Mouse (Mus musculus): ENCODE results near the gene Rpl9-ps6.
A peak's percentile ranks its signal among the peaks of the same experiment; 100 is the strongest.
"Not testable (repeated sequence)": the region's sequence is repeated elsewhere in the genome, so short reads cannot be mapped to it uniquely, and the experiment has no call there.

Gene Rpl9-ps6

DNA sequence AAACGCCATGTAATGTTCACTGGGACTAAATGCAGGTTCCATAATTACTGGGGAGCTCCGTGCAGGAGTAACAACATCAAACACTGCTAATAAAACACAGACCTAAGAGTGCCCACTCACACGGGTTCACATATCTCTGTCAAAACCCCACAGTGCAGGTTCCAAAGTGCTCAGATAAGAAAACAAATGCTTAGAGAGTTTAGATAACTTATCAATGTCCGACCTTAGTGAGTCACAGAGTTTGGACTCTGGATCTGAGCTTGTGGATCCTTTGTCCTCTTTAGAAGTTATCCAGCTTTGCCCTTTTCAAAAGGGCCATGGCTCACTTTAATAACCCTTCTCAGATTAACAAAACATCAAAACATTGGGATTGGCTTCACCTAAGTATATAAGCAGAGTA lies 15.1 kb upstream of the Rpl9-ps6 start:
- DNase-seq (ENCODE audit: low read depth, low spot score): no peak

DNA sequence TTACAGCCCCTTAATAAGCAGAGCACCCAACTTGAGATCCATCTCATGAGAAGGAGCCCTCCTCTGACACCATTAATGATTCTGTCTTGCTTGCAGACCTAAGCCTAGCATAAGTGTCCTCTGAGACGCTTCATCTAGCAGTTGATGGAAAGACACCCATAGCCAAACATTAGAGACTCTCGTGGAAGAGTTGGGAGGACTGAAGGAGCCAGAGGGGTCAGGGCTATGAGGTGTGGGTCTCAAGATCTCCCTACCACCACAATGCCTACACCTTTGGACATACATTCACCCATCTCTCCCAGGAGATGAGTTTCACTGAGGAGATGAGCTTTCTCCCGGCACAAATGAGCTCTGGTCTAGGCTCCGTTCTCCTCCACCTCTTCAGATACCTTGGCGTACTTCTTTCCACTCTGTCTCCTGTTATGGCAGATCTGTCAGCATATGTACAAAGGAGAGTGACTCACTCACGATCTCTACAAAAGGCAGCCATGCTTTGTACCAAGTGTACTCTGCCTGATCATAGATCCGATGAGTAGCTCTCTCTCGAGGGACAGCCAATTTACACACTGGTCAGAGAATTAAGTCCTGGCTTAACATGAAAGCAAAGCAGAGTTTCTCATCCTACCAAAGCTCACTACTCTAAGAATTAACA lies 14.5 kb upstream of the Rpl9-ps6 start:
- DNase-seq (ENCODE audit: low read depth, low spot score): no peak

DNA sequence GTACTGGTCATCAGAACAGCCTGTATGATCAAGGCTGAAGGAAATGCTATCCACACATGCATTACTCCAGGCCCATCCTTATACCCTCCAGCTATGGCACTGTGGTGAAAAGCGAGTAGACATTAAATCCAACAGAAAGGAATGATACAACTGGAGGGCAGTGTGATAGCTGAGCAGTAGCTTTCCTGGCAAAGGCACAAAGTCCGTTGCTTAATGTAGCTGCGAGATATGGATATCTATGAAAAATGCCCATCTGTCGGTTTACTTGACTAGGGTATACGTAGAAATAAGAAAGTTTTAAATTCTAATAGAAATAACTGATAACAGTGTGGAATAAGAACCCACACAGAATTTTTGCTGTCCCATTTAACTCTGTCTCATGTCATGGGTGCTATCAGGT lies 13.9 kb upstream of the Rpl9-ps6 start:
- no peak for DNase-seq (ENCODE audit: low read depth, low spot score)

DNA sequence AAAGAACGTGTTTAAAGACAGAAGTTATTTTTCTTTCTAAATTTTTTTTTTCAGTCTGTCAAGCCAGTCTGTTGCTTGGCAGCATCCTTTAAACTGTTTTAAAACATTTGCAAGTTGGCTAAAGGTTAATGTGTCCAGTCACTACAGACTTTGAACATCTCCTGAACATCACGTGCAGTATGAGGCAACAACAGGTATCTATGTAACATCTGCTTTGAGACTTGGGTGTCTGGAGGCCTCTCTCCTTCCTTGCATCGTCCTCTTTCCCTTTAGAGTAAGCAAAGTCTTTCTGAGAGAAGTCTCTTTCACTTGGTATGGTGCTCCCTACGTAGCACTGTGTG lies 10.3 kb upstream of the Rpl9-ps6 start:
- no peak for DNase-seq (ENCODE audit: low read depth, low spot score)

DNA sequence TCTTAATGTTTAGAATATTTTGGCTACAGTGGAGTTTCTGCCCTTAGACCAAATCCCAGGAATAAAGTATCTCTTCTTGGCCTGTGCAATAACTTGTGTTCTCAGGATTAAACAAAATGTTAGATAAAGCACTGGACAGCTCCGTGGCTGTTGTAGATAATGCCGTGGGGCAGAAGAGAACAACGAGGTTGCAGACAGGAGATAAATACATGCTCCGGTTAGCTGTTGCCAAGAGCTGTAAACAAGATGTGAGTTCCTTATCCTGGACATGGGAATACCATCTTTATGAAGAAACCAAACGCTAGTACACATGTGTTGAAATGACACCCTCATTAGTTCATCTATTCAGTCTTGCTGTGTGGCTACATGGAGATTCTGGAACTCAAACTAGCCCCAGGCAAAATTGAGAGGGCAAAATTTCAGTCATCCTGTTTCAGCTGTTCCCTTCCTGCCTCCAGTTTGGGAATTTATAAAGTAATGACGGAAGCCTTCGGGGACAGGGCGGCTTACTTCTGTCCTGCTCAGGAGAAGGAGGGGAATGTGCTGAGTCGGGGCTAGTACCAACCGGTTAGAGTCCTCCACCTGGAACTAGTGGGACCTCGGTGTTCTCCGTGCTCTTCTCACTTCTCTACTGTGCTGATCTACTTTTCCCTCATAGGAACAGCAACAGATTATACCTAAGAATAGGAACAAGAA lies 9.8 kb upstream of the Rpl9-ps6 start:
- no peak for DNase-seq (ENCODE audit: low read depth, low spot score)

DNA sequence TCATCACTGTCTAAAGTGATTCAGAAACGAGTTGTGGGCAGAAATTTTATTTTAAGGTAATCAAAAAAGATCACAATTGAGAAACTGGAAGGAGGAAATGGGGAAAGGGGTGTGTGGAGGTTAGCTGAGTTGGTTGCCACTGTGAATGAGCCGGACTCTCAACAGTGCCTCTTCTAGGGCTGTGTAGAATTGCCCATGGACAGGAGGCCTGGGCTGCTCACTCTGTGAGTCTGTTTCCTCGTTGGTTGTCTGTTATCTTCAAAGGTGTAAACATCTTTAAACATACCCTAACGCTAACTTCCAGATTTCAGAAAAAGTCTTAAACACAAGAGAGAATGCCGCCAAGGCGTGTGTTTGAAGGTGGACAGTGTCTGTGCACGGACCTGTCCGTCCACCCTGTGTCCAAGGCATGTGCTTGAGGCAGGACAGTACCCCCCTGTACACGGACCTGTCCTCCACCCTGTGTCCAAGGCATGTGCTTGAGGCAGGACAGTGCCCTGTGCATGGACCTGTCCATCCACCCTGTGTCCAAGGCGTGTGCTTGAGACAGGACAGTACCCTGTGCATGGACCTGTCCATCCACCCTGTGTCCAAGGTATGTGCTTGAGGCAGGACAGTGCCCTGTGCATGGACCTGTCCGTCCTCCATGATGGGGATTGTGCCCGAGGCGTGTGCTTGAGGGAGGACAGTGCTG lies 4.3 kb upstream of the Rpl9-ps6 start:
- DNase-seq (ENCODE audit: low read depth, low spot score): no peak

DNA sequence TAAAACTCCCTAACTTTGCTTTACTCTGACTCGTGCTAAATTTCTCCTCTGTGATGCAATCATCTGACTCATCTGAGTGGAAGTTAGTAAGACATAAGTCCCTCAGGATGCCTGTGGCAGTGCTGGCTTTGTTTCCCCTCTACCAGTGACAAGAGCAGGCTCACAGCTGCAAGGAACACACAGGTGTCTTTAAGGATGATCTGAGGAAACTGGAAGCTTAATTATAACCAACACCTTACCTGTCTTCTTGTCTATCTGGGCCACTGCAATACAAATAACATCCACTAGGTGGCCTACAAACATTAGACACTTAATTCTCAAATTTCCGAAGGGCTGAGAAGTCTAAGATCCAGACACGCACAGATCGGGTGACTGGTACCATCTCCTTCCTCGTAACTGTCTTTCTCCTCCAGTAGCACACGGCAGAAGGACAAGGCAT lies 3.7 kb upstream of the Rpl9-ps6 start:
- DNase-seq (ENCODE audit: low read depth, low spot score): no peak

DNA sequence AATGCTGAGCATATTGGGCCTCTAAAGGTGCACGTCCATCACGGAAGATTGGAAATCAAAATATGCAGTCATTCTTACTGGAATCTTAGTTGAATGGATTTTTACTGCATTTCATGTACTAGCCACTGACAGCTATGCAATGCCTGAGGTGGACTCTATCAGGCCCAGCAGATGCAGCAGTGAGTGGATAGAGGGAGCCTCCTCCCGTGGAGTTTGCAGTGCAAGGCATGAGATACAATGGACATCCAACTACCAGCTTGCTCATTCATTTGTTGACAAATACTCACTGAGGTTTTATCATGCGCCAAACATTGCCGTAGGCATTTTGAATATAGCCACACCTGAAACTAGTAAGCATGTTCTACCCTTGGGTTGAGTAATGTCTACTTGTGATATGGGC lies 947 bp upstream of the Rpl9-ps6 start:
- no peak for DNase-seq (ENCODE audit: low read depth, low spot score)

DNA sequence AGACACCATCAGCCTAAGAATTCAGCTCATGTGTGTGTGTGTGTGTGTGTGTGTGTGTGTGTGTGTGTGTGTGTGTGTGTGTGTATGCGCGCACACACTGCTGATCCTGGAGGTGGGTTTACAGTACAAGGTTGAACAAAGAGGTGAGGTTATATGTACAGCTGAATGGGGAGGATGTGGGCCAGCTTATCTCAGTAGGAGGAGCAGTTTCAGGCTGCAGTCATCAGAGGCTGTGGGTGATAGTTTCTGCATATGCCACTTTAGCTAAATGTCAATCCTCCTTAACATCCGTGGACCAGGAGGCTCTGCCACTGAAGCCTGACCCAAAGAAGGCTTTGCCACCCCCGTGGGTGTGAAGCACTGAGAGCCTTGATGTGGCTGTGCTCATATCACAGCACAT lies 1.1 kb downstream of the Rpl9-ps6 start:
- DNase-seq (ENCODE audit: low read depth, low spot score): no peak

DNA sequence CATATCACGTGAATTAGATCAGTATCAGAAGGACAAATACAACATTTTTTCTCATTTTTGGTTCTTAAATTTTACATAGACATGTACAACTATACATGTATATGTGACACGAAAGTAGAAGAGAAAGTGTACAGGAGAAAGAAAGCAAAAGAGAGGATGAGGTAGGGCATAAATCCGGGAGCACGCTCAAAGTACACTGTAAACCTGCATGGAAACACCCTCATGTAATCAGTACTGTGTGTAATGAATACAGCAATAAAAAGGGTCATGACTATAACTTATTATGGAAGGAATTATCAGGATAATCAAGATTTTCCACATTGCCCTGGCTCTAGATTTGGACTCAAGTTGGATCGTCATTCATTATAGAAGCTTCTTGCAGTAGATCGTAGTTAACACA lies 3.3 kb downstream of the Rpl9-ps6 start:
- DNase-seq (ENCODE audit: low read depth, low spot score): no peak

DNA sequence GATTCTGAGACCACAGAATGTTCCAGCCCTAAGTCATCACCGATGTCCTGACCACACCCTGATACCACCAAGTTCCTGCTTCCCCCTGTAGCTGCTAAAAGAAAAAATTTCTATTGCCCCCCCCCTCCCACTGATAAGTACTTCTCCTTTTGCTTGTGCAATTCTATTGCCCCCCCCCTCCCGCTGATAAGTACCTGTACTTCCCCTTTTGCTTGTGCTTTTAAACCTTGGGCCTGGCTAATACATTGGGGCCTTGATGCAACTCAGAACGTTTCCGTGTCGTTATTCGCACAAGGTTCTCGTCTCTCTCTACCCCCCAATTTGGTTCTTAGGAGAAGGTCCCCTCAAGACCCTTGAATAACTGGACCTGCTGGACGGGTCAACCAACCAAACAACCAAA lies 8.7 kb downstream of the Rpl9-ps6 start:
- not testable (repeated sequence) for DNase-seq (ENCODE audit: low read depth, low spot score)

DNA sequence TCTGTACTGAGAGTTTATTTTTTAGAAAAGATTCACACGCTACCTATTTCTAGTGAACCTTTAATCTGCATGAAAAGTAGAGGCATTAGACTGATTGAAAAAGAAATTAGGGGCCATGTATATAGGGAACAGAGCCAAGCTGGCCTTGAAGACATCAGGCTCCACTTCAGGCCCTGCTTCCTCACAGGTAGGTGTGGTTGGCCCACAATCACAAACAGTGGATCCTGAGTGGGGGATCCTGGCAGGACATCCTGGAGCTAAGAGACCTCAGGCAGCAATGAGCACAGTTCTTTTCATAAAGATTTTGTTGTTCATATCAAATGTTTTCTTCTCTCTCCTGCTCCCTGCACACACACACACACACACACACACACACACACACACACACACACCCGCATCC lies 9.6 kb downstream of the Rpl9-ps6 start:
- no peak for DNase-seq (ENCODE audit: low read depth, low spot score)

DNA sequence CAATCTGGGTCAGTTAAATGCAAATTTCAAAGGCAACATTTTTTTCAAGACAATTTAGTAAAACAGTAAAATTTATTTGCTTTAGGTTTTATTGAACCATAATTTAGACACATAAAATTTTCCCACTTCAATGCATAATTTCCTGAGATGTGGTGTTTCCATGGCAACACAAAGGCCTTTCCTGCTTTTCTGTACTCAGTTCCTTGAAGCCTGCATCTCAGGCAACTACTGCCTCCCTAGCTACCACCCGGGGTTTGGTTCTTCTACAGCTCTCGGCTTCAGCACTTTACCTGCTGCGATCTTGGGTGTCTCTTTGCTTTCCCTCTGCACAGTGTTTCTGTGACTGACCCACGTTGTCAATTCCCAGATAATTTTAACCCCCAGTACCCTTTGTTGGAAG lies 14.1 kb downstream of the Rpl9-ps6 start:
- no peak for DNase-seq (ENCODE audit: low read depth, low spot score)

DNA sequence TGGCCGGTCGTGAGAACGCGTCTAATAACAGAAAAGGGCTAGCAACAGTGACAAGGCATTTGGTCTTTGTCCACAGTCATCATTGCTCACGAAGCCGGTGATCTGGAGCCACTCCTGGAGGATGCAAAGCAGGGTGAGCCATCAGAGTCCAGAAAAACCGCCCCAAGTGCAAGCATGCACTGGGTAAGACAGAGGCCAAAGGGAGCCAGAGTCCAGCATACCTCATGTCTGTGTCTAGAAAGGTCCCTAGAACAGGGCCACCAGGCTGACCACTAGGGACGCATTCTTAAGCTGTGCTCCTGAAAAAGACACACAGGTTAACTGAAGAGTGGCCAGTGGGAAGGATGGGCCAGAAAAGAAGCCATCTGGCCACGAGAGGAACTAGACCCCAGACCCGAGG lies 17.4 kb downstream of the Rpl9-ps6 start:
- no peak for DNase-seq (ENCODE audit: low read depth, low spot score)

DNA sequence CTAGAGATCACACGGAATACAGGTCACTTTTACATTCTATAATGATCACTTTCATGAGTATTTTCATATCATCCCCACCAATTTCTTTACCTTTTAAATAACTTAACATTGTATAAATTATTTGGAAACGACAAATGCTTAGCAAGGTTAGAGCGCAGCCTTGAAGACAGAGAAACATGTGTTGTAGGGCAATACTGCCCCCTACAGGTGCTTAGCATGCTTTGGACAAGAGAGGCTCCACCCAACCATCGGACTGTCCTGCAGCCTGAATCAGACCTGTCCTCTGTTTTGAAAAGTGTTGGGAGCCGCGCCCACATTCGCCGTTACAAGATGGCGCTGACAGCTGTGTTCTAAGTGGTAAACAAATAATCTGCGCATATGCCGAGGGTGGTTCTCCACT lies 24.8 kb downstream of the Rpl9-ps6 start:
- no peak for DNase-seq (ENCODE audit: low read depth, low spot score)

DNA sequence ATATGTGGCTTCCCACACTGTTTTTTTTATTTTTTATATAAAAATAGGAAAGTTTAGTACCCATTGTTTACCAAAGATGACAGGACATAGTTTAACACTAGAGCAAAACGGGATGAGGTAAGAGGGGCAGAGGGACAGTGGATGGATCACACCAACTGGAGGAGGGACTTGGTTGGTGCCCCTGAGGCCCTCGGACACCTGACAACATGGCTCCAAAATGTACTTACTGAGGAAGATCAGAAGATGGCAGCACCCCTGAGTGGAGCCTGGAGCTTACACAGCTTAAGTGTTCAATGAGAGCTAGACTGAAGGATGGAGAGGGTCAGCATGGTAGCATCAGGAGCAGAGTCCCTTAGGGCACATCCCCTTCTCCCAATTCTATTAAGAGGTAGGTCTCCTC lies 27.0 kb downstream of the Rpl9-ps6 start:
- DNase-seq (ENCODE audit: low read depth, low spot score): no peak

DNA sequence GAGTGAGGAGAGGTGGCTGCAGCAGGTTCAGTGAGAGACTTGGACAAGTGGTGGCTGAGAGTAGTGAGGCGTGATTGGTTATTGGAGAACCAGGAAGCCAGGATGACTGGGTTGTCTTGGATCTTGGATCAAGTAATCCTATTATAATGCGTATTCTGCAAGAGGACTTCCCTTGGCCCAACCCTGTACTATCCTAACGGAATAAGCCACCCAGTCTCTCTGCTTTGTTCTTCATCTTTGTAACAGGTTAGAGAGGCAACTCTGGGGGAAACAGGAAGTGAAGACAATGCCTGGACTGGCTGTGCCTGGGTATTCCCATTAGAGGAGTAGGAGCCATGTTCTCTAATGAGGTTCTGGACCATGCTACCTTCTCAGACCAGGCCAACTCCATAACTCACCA lies 40.5 kb downstream of the Rpl9-ps6 start:
- DNase-seq (ENCODE audit: low read depth, low spot score): no peak

DNA sequence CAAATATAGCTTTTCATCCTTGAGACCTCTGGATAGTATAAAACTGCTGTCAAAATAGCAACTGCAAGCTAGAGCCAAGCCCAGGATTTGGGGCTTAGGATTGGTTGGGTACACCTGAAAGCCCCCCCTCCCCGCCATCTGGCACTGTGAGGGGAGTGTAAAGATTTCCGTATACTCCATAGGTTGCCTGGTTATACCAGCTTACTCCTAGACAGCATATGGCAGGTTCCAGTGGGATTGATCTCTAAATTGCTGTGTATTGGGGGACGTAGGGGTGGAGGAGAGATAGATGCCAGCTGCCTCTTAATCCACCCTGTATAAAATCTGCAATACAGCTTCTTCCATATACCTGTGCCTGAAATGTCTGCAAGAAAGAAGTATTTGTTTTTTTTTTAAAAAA lies 41.7 kb downstream of the Rpl9-ps6 start:
- peak; percentile 18 for DNase-seq (ENCODE audit: low read depth, low spot score)

DNA sequence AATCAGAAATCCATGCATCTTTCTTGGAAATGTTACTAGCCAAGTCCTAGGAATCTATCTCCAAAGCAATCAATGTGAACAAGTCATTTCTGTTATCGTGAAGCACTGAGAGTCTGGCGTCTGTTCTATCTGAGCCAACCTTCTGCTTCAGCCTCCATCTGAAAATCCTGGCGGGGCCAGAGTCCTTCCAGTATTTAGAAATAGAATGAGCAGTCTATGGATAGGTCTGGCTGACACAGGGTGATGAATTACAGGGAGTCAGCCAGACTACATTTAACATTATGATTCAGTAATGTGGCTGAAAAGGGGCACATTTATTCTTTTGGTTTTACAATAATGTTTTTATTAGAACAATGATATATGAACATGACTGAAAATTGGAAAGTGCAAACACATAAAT lies 47.3 kb downstream of the Rpl9-ps6 start:
- no peak for DNase-seq (ENCODE audit: low read depth, low spot score)

DNA sequence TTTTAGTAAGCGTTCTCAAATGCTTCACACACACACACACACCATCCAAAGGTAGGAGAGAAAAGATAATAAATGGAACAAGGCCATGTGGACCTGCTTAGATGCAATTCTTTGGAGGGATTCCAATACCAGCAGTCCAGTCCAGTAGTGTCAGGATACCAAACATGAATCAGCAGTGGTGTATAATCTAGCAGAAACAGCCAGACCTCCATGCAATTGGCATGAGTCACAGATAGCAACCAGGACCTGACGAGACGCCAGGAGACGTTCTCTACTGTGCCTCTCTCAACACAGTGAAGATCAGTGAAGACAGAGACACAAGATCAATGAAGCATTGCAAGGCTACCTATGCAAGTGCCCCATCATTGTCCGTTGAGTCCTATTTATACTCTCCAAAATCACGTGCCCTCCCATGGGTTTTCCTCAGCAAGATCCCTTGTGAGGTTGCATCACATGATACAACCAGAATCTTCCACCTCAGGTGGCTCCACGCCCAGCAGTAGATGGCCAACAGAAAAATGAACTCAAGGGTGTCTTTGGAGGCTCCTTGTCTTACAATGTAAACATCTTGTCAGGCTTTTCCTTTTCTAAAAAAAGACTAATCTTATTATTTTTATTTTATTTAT lies 49.6 kb downstream of the Rpl9-ps6 start:
- no peak for DNase-seq (ENCODE audit: low read depth, low spot score)
